10 mouse cellular contexts compared by ENCODE assay signal in the genomic region with DNA sequence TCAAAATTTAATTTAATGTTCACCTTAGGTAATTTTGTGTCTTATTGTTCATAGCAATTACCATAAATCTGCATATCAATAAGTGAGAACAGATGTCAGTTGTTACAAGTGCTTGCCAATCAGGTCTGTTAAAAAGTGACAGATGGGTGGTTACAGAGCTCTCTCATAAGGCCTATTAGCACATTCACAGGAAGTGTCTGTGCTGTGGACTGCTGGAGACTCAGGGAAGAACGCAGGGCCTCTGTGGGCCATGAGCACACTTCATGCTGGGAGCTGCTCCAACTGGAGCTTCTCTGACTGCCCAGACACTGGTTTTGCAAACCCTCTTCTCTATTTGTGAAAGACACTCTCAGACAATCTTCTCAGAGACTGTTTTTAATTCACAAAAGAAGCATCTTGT.
A peak's percentile ranks its signal among the peaks of the same experiment; 100 is the strongest.
DNase-seq lines count a peak whose midpoint lies in the region; ATAC-seq and TF ChIP-seq lines count a peak whose summit lies in the region.
"Had no signal": no experiment of that assay in that cellular context is flagged by ENCODE, and none has a peak within 500 bp of the region (broad histone marks: within the 10 kb centered on the region; RNA-seq: fewer than 3 reads in every experiment).

No protein-coding gene starts in this region.

- H3K4me2 ChIP-seq in embryonic facial prominence, embryonic 14.5 days (ENCODE audit: low read depth, low read length): no peak overlapping the region
- no peak overlapping the region for H3K4me2 ChIP-seq in hindbrain, embryonic 15.5 days
- H3K4me2 ChIP-seq in myocyte (ENCODE audit: low read depth): peak overlapping the region; percentile 31

- no peak overlapping the region for H3K4me3 ChIP-seq in embryonic facial prominence, embryonic 14.5 days (ENCODE audit: low read depth, low read length)
- no peak overlapping the region for H3K4me3 ChIP-seq in embryonic facial prominence, embryonic 10.5 days
- no peak overlapping the region for H3K4me3 ChIP-seq in hindbrain, embryonic 15.5 days
- H3K4me3 ChIP-seq in myocyte: no peak overlapping the region

- H3K79me2 ChIP-seq in myocyte (ENCODE audit: control insufficient read depth, insufficient read depth): no peaks in the 10 kb centered on the region

- no peaks in the 10 kb centered on the region for H3K4me1 ChIP-seq in embryonic facial prominence, embryonic 14.5 days (ENCODE audit: control insufficient read depth, insufficient read depth, low read length)
- H3K4me1 ChIP-seq in embryonic facial prominence, embryonic 10.5 days: peaks cover 4% of the 10 kb centered on the region; the same call in 1 of the 2 replicates
- H3K4me1 ChIP-seq in hindbrain, embryonic 15.5 days (replicated peaks): peaks cover 18% of the 10 kb centered on the region

- no peaks in the 10 kb centered on the region for H3K27me3 ChIP-seq in embryonic facial prominence, embryonic 14.5 days (replicated peaks; ENCODE audit: control insufficient read depth, insufficient read depth, low read length)
- H3K27me3 ChIP-seq in embryonic facial prominence, embryonic 10.5 days (replicated peaks; ENCODE audit: low read depth, poor library complexity, severe bottlenecking): no peaks in the 10 kb centered on the region
- H3K27me3 ChIP-seq in hindbrain, embryonic 15.5 days: no peaks in the 10 kb centered on the region
- H3K27me3 ChIP-seq in myocyte (ENCODE audit: control insufficient read depth, insufficient read depth, insufficient read length): no peaks in the 10 kb centered on the region

- WGBS in embryonic facial prominence, embryonic 14.5 days: 41% methylated on average over 1 of the region's 1 CpGs
- WGBS in embryonic facial prominence, embryonic 10.5 days: 31% methylated on average over 1 of the region's 1 CpGs
- 5% methylated on average over 1 of the region's 1 CpGs for WGBS in hindbrain, embryonic 15.5 days

- no peak overlapping the region for H3ac ChIP-seq in myocyte (ENCODE audit: control insufficient read depth, insufficient read length)

- DNase-seq in embryonic facial prominence, embryonic 14.5 days (ENCODE audit: low spot score): peak; percentile 45
- no peak for DNase-seq in embryonic facial prominence, embryonic 10.5 days (ENCODE audit: low spot score)
- peak; percentile 40 to 58 for DNase-seq in cerebellum, postnatal 14 days
- no peak for DNase-seq in lung, adult 18-20 months
- DNase-seq in gastrocnemius, postnatal 25 days: no peak
- DNase-seq in thymus, postnatal 25 days: no peak
- DNase-seq: gastrocnemius, postnatal 14 days; liver, postnatal 0 days had no signal

- no peak for TF ChIP-seq POLR2A in myocyte (IDR thresholded peaks at IDR 0.05; ENCODE audit: insufficient read length, low read depth)

- H3K9ac ChIP-seq in embryonic facial prominence, embryonic 14.5 days (ENCODE audit: low read depth, low read length): no peak overlapping the region
- H3K9ac ChIP-seq in hindbrain, embryonic 15.5 days: no peak overlapping the region
- H3K9ac ChIP-seq: liver, postnatal 0 days had no signal

- H3K36me3 ChIP-seq in embryonic facial prominence, embryonic 14.5 days (ENCODE audit: control insufficient read depth, insufficient read depth, low read length): no peaks in the 10 kb centered on the region
- H3K36me3 ChIP-seq in embryonic facial prominence, embryonic 10.5 days (replicated peaks): no peaks in the 10 kb centered on the region
- H3K36me3 ChIP-seq in hindbrain, embryonic 15.5 days: peaks cover 14% of the 10 kb centered on the region; the same call in 1 of the 2 replicates
- peaks cover 21% of the 10 kb centered on the region for H3K36me3 ChIP-seq in myocyte (ENCODE audit: control insufficient read depth, insufficient read depth)

- no peaks in the 10 kb centered on the region for H3K9me3 ChIP-seq in embryonic facial prominence, embryonic 14.5 days (ENCODE audit: control insufficient read depth, low read length)
- no peaks in the 10 kb centered on the region for H3K9me3 ChIP-seq in embryonic facial prominence, embryonic 10.5 days
- H3K9me3 ChIP-seq in hindbrain, embryonic 15.5 days: no peaks in the 10 kb centered on the region

- no peak overlapping the region for H3K27ac ChIP-seq in embryonic facial prominence, embryonic 14.5 days (replicated peaks; ENCODE audit: low read depth, low read length)
- no peak overlapping the region for H3K27ac ChIP-seq in embryonic facial prominence, embryonic 10.5 days (replicated peaks)
- H3K27ac ChIP-seq in hindbrain, embryonic 15.5 days (replicated peaks): no peak overlapping the region

- ATAC-seq in embryonic facial prominence, embryonic 14.5 days (ENCODE audit: low read depth): no peak
- peak; percentile 76 for ATAC-seq in hindbrain, embryonic 15.5 days (ENCODE audit: low FRiP score, low read depth)
- ATAC-seq: liver, postnatal 0 days had no signal

TF ChIP-seq in myocyte, 11 proteins besides CTCF, POLR2A, EP300 and RAD21:
- TF ChIP-seq TCF3 (IDR thresholded peaks at IDR 0.05; ENCODE audit: insufficient read length, low read depth): no peak
- no peak for TF ChIP-seq MYOD1 (IDR thresholded peaks at IDR 0.05; ENCODE audit: control insufficient read depth in 1 of 3, insufficient read length in 2 of 3, low read depth in 2 of 3)
- TF ChIP-seq TCF12 (IDR thresholded peaks at IDR 0.05; ENCODE audit: insufficient read depth, poor library complexity, severe bottlenecking): no peak
- no peak for TF ChIP-seq POLR2AphosphoS2 (IDR thresholded peaks at IDR 0.05; ENCODE audit: insufficient read length, low read depth)
- no peak for TF ChIP-seq MAX (IDR thresholded peaks at IDR 0.05; ENCODE audit: low read depth)
- TF ChIP-seq USF1 (IDR thresholded peaks at IDR 0.05; ENCODE audit: low read depth): no peak
- TF ChIP-seq E2F4 (IDR thresholded peaks at IDR 0.05; ENCODE audit: insufficient read depth): no peak
- TF ChIP-seq REST (IDR thresholded peaks at IDR 0.05; ENCODE audit: insufficient read depth, insufficient read length): no peak
- no peak for TF ChIP-seq SRF (IDR thresholded peaks at IDR 0.05; ENCODE audit: control insufficient read depth, insufficient read length, low read depth)
- TF ChIP-seq CEBPB (IDR thresholded peaks at IDR 0.05; ENCODE audit: insufficient read depth, poor library complexity, severe bottlenecking): no peak
- no peak for TF ChIP-seq MYOG (IDR thresholded peaks at IDR 0.05; ENCODE audit: control insufficient read depth in 1 of 3, insufficient read depth in 1 of 3, insufficient read length in 2 of 3, low read depth in 2 of 3)

Comparison
In these comparisons a context has a peak if more than half of its experiments do, and no peak if none do; other contexts are left out.
1. DNase-seq: peak in embryonic facial prominence, embryonic 14.5 days (single experiment) and cerebellum, postnatal 14 days (2 of 2); none in embryonic facial prominence, embryonic 10.5 days (single experiment), lung, adult 18-20 months (0 of 2), gastrocnemius, postnatal 25 days (single experiment) and thymus, postnatal 25 days (single experiment).